Mouse (Mus musculus): ENCODE measurements around the gene Nr2f2.

DNA sequence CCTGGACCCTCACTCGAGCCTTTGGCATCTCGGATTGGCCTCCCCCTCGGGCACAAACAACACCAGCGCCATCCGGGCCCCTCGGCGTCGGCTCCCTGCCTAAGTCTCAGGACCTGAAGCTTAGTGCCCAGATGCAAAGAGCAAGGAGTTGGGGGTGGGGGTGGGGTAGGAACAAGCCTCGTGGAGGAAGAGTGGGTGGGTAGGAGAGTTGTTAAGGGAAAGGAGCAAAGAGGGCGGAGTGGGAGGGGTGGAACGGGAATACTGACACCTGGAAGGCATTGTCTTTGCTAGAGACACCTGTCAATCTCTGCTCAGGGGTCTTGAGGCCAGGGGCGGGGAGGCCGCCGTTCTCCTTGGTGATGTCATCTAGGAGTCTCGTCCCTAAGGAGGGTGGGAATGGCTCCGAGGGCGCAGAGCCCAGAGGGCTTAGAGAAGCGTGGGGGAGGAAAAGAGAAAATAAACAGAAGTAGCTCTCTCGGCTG is 35.7 kb downstream of the Nr2f2 start:
- no peak for TF ChIP-seq CTCF (conservative IDR thresholded peaks at IDR 0.05; ENCODE audit: insufficient read depth, insufficient read length, low read depth, low read length)
- no peak for TF ChIP-seq POLR2A (IDR thresholded peaks at IDR 0.05; ENCODE audit: low read depth, low read length)
